8 mouse cellular contexts compared by ENCODE assay signal in the genomic region with DNA sequence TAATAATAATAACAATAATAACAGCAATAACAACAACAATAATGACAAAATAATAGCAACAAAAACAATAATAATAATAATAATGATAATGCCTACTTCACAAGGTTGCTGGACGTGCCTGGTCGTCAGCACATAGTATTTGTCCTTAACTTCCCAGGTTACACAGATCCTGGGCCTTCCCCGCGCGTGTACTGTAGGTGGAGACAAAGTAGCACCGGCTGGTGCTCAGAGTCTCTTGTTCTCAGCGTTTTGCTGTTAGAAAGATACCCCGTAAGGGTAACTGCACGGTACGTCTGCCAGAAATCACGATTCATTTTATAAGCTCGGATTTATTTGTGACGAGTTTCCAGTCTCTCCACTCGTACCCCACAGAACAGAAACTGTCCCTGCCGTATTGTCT. TPM values are rescaled to one million over a fixed set of nuclear protein-coding genes. Genes with fewer than 3 reads are reported as not detected.
DNase-seq lines count a peak whose midpoint lies in the region; ATAC-seq lines count a peak whose summit lies in the region.

No protein-coding gene starts in this region.

- H3K4me2 ChIP-seq in forebrain, embryonic 16.5 days (ENCODE audit: low read length) = peak overlapping the region; percentile 77
- peak overlapping the region; percentile 97 for H3K4me2 ChIP-seq in midbrain, embryonic 12.5 days (replicated peaks)

- DNase-seq in adrenal gland, adult (ENCODE audit: inconsistent age in 2 of 2, low spot score in 1 of 2) = peak; percentile 65 to 84
- no peak for DNase-seq in adrenal gland, postnatal 4 days (ENCODE audit: low spot score in 2 of 2)
- DNase-seq in cerebellum, adult 11 months = peak; percentile 55
- peak; percentile 31 for DNase-seq in hindlimb bud, embryonic 11.5 days (ENCODE audit: extremely low spot score, low read depth, low spot score)
- peak; percentile 70 for DNase-seq in limb, embryonic 10.5 days (ENCODE audit: low spot score)
- DNase-seq in spleen, postnatal 4 days (ENCODE audit: low spot score in 2 of 2) = peak; percentile 53 to 73

- H3K9ac ChIP-seq in forebrain, embryonic 16.5 days (replicated peaks; ENCODE audit: low read depth, low read length) = peak overlapping the region; percentile 91
- H3K9ac ChIP-seq in midbrain, embryonic 12.5 days (replicated peaks) = peak overlapping the region; percentile 96

- peak overlapping the region; percentile 95 for H3K27ac ChIP-seq in forebrain, embryonic 16.5 days (ENCODE audit: low read length)
- H3K27ac ChIP-seq in limb, embryonic 10.5 days = peak overlapping the region; percentile 98
- peak overlapping the region; percentile 91 for H3K27ac ChIP-seq in midbrain, embryonic 12.5 days (replicated peaks)

- ATAC-seq in forebrain, embryonic 16.5 days = peak; percentile 71
- ATAC-seq in midbrain, embryonic 12.5 days (ENCODE audit: low FRiP score, low read depth) = peak; percentile 67

- WGBS in forebrain, embryonic 16.5 days = 3% methylated on average over 15 of the region's 15 CpGs
- 11% methylated on average over 15 of the region's 15 CpGs for WGBS in limb, embryonic 10.5 days
- 10% methylated on average over 15 of the region's 15 CpGs for WGBS in midbrain, embryonic 12.5 days

- H3K9me3 ChIP-seq in forebrain, embryonic 16.5 days (ENCODE audit: control insufficient read depth, low read length) = no peaks in the 10 kb centered on the region
- H3K9me3 ChIP-seq in limb, embryonic 10.5 days (replicated peaks) = no peaks in the 10 kb centered on the region
- H3K9me3 ChIP-seq in midbrain, embryonic 12.5 days = no peaks in the 10 kb centered on the region

- H3K27me3 ChIP-seq in forebrain, embryonic 16.5 days (replicated peaks; ENCODE audit: control insufficient read depth, insufficient read depth, low read length) = no peaks in the 10 kb centered on the region
- H3K27me3 ChIP-seq in limb, embryonic 10.5 days (ENCODE audit: low read depth, poor library complexity, severe bottlenecking) = no peaks in the 10 kb centered on the region
- no peaks in the 10 kb centered on the region for H3K27me3 ChIP-seq in midbrain, embryonic 12.5 days

- H3K4me3 ChIP-seq in forebrain, embryonic 16.5 days (replicated peaks; ENCODE audit: low read length) = peak overlapping the region; percentile 86
- peak overlapping the region; percentile 95 for H3K4me3 ChIP-seq in limb, embryonic 10.5 days
- peak overlapping the region; percentile 95 for H3K4me3 ChIP-seq in midbrain, embryonic 12.5 days

- H3K4me1 ChIP-seq in forebrain, embryonic 16.5 days (replicated peaks; ENCODE audit: control insufficient read depth, insufficient read depth, low read length) = peaks cover 27% of the 10 kb centered on the region
- peaks cover 18% of the 10 kb centered on the region for H3K4me1 ChIP-seq in limb, embryonic 10.5 days
- peaks cover 28% of the 10 kb centered on the region for H3K4me1 ChIP-seq in midbrain, embryonic 12.5 days

- H3K36me3 ChIP-seq in forebrain, embryonic 16.5 days (ENCODE audit: control insufficient read depth, insufficient read depth) = 0 out of 2 replicates have a peak, but pooled peaks cover 3% of the 10 kb centered on the region
- H3K36me3 ChIP-seq in limb, embryonic 10.5 days = peaks cover 15% of the 10 kb centered on the region
- H3K36me3 ChIP-seq in midbrain, embryonic 12.5 days = peaks cover 6% of the 10 kb centered on the region

RNA-seq across cellular contexts. Expression of a gene that starts 0.8 kb away (rescaled TPM):
- 10 to 100 TPM; 17.1 to 17.4 TPM for total RNA-seq in adrenal gland, postnatal 4 days (2021)
- polyA plus RNA-seq in forebrain, embryonic 16.5 days (2015; fragmentation: Nextera tagmentation; extraction: Ambion mirVana) = 9.5 and 10.2 TPM in 2 replicates
- polyA plus RNA-seq in limb, embryonic 10.5 days (2016; fragmentation: Nextera tagmentation; extraction: Ambion mirVana) = 13.7 and 14.7 TPM in 2 replicates
- 11.8 and 13.2 TPM in 2 replicates for polyA plus RNA-seq in midbrain, embryonic 12.5 days (2016; fragmentation: Nextera tagmentation; extraction: Ambion mirVana)

RNA-seq across cellular contexts. Expression of a gene that starts 0.8 kb away (rescaled TPM):
- 100 to 1,000 TPM; 310 to 330 TPM for total RNA-seq in adrenal gland, postnatal 4 days (2021)
- 538 and 575 TPM in 2 replicates for polyA plus RNA-seq in forebrain, embryonic 16.5 days (2015; fragmentation: Nextera tagmentation; extraction: Ambion mirVana)
- polyA plus RNA-seq in limb, embryonic 10.5 days (2016; fragmentation: Nextera tagmentation; extraction: Ambion mirVana) = 754 and 870 TPM in 2 replicates
- 592 and 610 TPM in 2 replicates for polyA plus RNA-seq in midbrain, embryonic 12.5 days (2016; fragmentation: Nextera tagmentation; extraction: Ambion mirVana)

RNA-seq across cellular contexts. Expression of a gene that starts 37.2 kb away (rescaled TPM):
- total RNA-seq in adrenal gland, postnatal 4 days (2021) = 100 to 1,000 TPM; 103 to 106 TPM
- polyA plus RNA-seq in forebrain, embryonic 16.5 days (2015; fragmentation: Nextera tagmentation; extraction: Ambion mirVana) = 8.6 and 8.9 TPM in 2 replicates
- polyA plus RNA-seq in limb, embryonic 10.5 days (2016; fragmentation: Nextera tagmentation; extraction: Ambion mirVana) = 0.98 and 2.0 TPM in 2 replicates
- polyA plus RNA-seq in midbrain, embryonic 12.5 days (2016; fragmentation: Nextera tagmentation; extraction: Ambion mirVana) = 1.3 and 2.4 TPM in 2 replicates

Comparison
In these comparisons a context has a peak if more than half of its experiments do, and no peak if none do; other contexts are left out.
1. DNase-seq: peak in adrenal gland, adult (2 of 2), cerebellum, adult 11 months (single experiment), hindlimb bud, embryonic 11.5 days (single experiment), limb, embryonic 10.5 days (single experiment) and spleen, postnatal 4 days (2 of 2); none in adrenal gland, postnatal 4 days (0 of 2).
2. Peak in every context shown above with its lines, with median percentiles within 50 percentile points of each other: H3K27ac ChIP-seq and H3K4me3 ChIP-seq.